Mouse (Mus musculus): ENCODE measurements around the gene Bank1.

Gene Bank1

DNA sequence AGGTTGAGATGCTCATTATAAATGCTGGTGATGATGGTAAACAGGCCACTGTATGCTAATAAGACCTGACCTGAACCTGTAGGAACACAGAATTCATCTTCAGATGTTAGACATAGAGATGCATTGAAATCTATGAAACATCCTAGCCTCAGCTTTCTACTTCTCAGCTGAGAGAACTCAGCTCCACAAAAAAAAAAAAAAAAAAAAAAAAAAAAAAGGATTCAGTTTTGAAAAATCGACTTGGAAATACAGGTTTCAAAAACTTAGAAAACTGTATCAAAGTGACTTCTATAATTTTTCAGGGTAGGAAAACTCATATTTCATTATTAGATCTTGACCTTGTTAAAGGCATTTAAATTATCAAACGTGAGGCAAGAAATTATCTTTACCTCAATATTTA is 222.5 kb downstream of the Bank1 start:
- DNase-seq (ENCODE audit: low spot score in 2 of 2), result no peak

DNA sequence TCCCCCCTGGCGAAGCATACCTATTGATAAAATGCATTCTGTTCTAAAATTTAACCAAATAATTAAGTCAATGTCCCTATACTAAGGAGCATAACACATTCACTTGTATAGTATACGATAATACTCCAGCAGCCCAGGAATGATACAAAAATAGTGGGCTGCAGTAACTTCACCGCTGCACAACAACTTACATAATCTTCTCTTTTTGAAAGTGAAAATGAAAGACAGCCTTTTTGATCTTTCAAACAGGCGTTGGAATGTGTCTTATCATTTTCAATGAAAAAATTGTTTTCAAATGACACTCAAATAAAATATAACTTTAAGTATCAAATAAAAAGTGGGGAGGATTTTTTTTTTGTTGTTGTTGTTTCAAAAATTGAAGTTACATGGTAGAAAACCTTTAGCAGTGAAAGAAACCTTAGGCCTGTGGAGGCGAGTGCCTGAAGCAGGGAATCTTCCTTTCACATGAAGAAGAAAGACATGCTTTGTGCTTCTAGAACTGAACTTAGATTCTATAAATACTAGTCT is 224.8 kb downstream of the Bank1 start:
- DNase-seq (ENCODE audit: low spot score in 2 of 2), result no peak

DNA sequence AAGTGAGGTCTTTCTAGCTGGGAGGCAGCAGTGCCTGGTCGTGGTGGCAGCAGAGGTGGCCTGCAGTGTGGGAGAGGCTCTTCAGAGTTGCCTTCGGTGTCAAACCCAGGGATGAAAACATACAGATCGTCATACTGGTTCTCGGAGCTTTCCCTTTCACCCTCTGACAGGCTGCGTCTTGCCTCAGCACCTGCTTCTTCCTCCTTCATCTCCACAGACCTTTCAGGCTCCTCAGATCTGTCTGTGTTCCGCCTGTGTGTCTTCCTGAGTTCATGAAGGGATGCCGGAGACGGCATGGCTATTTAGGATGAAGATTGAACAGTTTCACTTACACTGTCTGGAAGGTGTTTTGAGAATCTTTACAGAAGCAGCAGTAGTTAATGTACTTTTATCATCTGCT is 225.6 kb downstream of the Bank1 start:
- no peak for DNase-seq (ENCODE audit: low spot score in 2 of 2)

DNA sequence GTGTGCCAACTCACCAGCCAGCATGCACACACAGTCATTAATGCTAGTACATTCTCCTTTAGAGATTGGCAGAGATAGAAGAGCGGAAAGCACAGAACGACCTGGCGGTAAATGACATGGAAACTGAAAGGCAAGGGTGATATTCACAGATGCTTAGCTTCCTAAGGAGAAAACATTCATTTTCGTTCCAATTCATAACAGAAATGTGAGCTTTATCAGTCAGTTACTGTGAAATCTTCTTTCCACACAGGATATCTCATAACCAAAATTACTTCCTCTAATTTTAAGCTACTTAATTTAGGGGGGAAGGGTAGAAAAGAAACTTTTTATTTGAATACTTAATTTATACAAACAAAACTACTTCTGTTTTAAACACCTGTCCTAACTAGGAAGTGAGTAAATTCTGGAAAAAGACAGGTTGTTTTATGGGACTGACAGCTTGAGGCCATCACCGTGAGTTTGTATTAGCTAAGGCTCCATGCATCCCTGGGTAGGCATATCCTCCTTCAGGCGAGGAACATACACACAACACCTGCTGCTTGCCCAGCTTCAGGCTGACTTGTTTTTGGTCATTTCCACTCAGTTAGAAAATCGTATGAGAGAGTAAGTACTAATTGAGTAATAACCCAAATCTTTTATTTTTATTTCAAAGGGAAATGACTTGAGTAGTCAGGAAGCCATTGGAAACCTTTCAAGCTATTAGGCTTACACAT is 238.8 kb downstream of the Bank1 start:
- no peak for DNase-seq (ENCODE audit: low spot score in 2 of 2)

DNA sequence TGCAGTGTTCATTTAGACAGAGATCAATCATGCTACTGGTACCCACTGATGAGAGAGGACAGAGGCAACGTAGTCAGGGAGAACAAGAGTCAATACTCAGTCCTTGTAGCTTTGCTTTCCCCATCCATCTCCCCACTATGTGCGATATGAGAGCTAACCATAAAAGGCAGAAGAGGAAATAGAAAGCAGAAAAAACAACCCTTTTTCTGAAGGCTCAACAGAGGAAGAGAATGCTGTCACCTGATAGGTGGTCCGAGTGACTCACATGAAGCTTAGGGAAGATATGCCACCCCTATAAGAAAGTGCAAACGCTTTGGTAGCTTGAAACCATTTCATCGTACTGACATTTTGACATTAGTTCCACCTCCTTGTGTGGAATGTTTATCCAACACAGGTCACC is 239.4 kb downstream of the Bank1 start:
- no peak for DNase-seq (ENCODE audit: low spot score in 2 of 2)

DNA sequence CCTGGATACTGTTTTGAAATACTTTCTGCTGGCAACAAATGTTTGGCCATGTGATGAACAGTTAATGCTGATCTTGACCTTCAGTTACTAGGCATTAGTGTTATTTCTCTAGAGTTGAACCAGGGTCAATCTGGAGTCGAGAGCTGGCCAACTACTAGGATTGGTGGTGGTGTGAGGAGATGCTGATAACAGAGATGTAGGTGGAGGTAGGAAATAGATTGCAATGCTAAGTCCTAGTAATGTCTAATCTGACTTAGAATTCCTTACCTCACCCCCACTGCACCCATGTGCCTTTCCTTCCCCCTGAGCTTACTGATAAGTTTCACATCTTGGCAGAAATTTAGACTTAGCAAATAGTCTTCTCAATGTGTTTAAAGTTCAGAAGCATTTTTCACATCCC is 240.8 kb downstream of the Bank1 start:
- no peak for DNase-seq (ENCODE audit: low spot score in 2 of 2)

DNA sequence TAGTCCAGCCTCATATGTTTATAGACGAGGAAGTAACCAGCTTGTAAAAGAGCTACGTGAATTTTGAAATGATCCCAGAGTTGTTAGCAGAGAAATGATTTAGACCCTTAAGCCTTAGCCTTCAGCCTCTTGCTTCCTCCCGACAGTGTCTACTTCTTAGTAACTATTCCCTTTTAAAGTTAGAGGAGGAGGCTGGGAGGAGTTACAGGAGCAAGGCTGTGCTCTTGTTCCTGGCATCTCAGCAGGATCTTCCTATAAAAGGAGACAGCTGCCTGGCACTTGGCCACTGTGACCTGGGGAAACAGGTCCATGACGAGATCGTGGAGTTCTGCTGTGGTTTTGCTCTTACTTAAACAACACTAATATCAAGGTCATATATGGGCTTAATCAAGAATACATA is 241.8 kb downstream of the Bank1 start:
- DNase-seq (ENCODE audit: low spot score in 2 of 2), result no peak

DNA sequence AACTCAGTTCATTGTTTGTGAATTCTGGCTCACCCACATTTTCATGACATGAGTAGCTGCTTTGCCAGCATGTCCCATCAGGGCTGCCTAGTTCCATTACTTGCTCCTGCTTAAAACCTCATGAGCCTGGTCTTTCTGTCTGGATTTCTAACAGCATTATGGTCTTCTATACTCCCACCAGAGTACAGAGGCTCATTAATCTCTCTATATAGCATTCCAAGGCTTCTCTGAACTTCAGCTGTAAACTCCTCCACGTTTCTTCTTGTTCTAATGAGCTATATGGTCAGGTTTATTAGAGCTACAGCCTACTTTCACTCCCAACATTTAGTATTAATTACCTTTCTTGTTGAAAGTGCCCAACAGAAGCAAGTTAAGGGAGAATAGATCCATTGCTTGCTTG is 244.6 kb downstream of the Bank1 start:
- no peak for DNase-seq (ENCODE audit: low spot score in 2 of 2)

DNA sequence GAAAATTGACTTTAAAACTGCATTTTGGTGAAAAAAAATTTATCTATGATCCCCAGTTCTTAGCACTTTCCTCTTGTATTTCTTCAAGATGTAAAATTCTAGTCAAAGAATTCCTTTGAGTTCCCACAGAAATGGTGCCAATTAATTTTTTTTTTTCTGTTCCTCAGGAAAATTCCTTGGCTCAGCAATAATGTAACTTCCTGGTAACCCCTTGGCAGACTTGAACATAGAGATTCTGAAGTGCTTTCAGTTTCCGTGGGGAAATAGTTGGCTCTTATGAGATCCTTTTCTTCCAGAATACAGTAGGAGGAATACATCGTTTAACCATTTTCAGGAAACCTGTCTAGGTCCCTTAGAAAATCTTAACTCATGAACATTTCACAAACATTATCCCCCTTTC is 247.3 kb downstream of the Bank1 start:
- no peak for DNase-seq (ENCODE audit: low spot score in 2 of 2)

DNA sequence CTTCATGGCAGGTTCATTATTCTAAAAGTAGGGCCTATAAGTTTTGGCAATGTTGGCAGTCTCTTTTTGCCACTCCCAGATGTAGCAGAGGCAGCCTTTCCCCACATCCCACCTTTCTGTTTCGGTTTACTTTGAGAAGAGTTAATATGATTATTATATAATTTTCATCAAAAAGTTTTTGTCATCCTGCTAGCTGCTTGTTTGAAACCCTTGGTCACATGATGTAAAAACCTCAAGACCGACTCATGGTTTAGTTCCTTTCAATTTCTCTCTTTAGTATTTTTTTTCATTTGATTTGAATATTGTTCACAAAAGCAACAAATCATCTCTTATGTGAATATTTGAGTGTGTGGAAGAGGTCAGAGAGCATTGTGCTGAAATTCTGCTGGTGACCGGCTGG is 255.5 kb downstream of the Bank1 start:
- DNase-seq (ENCODE audit: low spot score in 2 of 2), result no peak

DNA sequence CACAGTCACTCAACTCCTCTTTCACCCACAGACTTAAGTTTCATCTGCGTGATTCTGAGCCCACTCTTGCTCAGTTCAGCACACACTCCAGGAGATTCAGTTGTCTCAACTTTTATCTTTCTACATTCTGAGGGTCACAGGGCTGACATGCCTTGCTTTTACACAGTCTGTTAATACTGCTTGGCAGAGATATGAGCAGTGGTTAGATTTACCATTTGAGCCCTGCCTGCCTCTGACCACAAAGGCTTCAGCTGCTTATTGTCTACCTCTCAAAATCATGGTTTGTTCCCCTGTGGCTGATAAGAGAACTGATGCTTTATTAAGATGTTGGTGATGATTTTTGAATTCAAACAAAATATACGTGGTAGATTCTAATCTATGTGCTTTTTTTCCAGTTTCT is 264.0 kb downstream of the Bank1 start:
- no peak for DNase-seq (ENCODE audit: low spot score in 2 of 2)

DNA sequence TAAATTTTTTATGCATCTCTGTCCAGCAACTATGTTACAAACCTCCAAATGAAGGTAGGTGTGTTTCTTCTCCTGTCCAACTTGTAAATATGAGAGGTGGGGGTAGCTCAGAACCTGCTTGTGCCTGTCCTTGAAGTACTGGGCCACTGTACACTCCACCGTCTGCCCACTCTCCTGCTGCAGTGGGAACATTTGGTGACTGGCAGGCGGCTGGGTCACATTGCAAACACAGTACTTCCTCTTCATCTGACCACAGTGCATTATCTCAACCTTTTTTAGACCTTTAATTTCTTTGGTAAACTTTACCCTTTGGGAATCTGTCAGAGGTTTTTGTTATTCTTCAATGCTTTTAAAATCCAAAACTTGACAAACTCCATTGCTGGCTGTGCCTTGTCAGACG is 275.2 kb downstream of the Bank1 start:
- DNase-seq (ENCODE audit: low spot score in 2 of 2), result no peak

DNA sequence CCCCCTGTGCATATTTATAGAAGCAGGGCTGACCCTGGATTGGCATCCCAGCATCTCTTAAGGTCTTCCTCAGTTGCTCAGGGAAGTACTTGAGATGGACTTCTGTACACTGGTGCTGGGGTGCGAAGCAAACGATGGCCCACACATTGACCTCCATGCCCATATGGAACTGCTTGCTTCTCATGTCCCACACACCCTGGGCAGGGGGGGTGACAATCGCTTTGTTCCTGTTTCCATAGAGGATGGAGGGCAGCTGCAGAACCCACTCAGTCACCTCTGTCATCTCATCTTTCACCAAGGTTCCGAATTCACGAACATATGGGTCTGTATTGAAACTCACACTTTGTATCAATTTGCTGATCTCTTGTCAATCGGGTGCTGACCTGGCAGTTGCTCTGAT is 275.7 kb downstream of the Bank1 start:
- DNase-seq (ENCODE audit: low spot score in 2 of 2), result no peak

DNA sequence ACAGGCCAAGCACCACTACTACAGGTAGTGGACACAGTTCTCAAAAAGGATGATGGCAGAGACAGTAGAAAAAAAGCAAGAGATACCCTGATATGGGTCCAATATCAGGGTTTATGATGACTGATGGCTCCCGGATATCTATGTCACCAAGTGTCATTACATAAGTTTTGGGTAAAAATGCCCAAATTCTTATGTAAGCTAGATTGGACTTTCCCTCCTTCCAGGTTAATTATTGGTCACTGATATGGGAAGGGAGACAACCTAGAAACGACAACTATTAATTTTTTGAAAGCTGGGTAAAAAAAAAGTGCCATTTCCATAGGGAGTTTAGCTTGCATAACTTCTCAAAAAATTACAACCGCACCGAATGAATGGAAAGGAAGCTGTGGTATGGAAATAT is 277.8 kb downstream of the Bank1 start:
- no peak for DNase-seq (ENCODE audit: low spot score in 2 of 2)

DNA sequence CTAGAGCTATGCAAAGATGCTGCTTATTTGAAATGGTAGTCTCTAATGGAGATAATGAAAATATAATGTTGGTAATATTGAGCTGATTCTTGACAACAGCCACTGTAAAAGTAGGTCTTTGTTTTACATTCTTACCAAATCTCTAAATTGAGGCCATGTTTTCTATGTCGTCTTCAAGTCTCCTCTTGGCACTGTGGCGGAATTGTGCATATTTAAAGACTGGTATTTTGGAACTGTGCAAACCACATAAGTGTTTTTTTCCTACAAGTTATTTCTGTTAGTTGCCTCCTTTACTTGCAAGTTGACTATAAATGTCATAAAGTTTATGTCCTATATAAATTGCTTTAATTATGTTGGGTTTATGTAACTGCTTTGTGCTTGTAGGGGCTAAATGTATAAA is 280.5 kb downstream of the Bank1 start:
- no peak for DNase-seq (ENCODE audit: low spot score in 2 of 2)

DNA sequence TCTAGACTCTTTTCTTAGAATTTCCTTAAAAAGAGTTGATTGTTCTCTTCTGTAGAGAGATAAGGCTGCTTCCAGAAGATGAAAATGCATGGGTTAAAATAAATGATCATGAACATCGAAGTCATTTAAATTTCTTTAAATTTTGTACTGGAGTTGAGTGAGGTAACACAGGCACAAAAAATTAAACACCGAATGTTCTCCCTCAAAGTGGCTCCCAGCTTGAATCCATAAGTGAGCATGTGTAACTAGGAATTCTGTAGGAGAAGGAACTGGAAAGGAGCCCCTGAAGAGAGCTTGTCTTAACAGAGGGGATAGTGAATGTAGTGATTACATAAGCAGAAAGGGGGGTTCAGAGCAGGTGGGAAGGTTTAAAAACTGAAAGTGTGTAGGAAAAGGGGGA is 285.8 kb downstream of the Bank1 start:
- DNase-seq (ENCODE audit: low spot score in 2 of 2), result no peak

DNA sequence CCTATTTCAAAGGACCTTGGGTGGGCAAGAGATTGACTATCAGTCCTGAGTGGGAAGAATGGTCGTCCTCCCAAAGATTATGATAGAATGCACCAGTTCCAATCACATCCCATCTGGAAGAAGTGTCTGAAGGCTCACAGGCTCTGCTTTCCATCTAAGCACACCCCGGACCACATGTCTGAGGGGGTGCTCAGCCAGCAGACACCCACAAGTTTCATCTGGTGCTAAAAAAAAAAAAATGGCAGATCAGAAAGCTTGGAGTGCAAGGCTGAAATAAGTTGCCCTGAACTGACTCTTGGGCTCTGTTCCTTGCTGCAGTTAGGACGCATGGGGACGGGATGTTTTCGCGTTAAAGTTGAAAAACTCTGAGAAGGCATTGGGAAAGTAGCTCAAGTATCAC is 286.4 kb downstream of the Bank1 start:
- DNase-seq (ENCODE audit: low spot score in 2 of 2), result no peak

DNA sequence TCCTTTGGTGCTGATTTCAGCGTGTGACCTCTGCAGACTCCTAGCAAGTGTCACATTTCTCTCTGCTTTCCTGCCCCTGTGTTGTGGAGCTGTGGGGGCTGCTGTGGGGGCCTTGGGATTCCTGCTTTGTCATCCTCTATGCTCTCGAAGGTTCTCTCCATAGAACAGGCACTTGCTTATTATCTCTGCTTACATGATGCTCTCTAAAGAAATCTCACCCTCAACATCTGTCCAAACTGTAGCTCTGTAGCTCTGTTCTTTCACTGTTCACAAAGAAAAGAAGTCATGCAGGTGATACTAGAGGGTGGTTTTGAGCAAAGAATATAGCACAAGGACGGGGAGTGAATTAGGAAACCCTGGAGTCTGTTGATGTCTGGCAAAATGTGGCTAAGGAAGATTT is 288.6 kb downstream of the Bank1 start:
- DNase-seq (ENCODE audit: low spot score in 2 of 2), result no peak

DNA sequence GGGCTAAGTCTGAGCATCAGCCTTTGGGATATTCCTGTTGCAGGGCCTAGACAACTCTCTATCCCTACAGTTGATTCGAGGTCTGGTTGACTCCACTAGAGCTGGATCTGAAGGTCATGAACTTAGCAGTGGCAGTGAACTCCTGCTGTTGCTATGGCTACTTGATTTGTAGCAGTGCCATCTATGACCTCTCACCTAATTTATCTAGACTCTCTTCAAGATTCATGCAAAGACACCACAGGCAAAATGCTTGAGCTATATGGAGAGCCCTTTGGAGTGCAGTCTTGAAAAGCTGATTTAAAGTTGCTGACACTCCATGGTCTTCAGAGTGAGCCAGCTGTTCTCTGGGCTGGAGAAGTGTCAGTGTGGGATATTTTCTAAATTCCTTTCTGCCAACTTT is 290.1 kb downstream of the Bank1 start:
- DNase-seq (ENCODE audit: low spot score in 2 of 2), result no peak

DNA sequence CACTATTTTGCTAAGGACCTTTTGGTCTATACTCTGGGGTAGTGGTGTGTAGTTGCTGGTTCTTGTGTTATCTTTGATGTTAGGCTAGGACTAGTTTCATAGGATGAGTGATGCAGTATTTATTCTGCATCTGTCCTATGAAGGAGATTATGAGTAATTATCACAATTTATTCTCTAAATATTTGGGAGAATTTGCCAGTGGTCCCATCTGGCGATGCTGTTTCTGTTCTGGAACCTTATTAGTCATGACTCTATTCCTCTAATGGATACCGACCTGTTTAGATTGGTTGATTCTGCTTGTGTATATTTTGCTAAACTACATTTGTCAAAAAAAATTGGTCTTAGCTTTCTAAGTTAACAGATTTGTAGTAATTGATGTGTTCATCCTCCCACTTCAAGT is 301.0 kb downstream of the Bank1 start:
- no peak for DNase-seq (ENCODE audit: low spot score in 2 of 2)

DNA sequence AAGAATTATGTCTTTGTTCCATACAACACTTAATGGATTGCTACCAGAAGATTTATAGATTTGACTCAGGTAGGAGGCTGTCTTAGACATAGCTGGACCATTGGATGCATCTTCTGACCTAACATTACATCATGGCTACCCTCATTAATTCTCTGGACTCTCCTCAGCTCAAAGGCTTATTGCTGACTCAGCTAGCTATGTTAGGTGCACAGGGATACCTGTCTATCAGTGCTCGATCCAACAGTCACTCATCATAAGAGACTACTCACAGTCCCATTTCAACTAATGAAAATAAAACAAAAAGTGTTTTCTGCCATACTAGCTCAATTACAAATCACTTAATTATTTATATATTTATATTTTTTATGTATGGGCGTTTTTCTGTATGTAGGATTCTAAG is 308.3 kb downstream of the Bank1 start:
- no peak for DNase-seq (ENCODE audit: low spot score in 2 of 2)

DNA sequence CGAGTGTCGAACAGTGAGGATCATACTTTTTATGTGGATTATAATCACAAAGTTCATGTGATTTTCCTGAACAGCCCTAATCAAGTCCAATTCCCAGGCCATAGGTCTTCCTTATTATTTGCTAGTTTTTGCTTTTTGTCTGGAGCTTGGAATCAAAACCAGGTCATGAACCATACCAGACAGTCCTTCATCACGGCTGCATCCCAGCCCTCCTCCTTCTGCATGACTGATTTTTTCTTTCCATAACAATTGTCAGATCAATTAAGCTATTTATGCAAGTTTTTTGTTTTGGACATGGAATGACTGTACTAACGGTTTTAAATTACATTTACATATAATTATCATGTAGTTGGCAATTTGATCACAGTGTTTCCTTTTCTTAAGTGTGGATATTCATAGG is 315.2 kb downstream of the Bank1 start:
- no peak for DNase-seq (ENCODE audit: low spot score in 2 of 2)

DNA sequence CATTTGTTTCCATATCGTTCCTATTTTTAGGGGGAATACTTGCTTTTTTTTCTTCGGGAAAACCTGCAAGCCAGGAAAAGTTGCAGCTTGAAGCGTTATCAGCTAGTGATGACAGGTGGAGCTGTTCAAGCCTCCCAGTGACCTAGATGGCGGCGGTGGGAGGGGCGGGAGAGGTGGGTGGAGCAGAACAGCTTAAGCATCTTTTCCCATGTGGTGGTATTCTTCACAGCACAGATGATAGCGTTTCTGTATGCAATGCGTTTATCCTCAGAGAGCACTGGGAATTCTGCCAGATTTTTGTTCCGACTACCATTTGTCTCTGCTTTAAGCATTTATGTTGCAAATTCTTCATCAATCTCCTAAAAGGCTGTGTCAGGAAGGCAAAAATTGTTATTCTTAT is 318.0 kb downstream of the Bank1 start:
- no peak for DNase-seq (ENCODE audit: low spot score in 2 of 2)

All from spleen, postnatal 14 days (tissue).